Mouse (Mus musculus) liver, adult (tissue): ENCODE measurements around the gene Foxo4.

Experiments
- GATA4 ChIP-seq: IDR thresholded peaks from 2 replicates; pipeline ENCODE4 v1.6.1; 2014; ENCODE audit warnings: mild to moderate bottlenecking, low read length; ENCODE audit not compliant: insufficient replicate concordance

The Foxo4 gene

GRCm38 (mm10) chrX:101253952-101254729 is at the start of gene Foxo4:
Gene Foxo4, plus strand, starts transcription at chrX:101254528.
- peak; percentile 73; the same call in 1 of the 2 replicates for TF ChIP-seq GATA4

DNA sequence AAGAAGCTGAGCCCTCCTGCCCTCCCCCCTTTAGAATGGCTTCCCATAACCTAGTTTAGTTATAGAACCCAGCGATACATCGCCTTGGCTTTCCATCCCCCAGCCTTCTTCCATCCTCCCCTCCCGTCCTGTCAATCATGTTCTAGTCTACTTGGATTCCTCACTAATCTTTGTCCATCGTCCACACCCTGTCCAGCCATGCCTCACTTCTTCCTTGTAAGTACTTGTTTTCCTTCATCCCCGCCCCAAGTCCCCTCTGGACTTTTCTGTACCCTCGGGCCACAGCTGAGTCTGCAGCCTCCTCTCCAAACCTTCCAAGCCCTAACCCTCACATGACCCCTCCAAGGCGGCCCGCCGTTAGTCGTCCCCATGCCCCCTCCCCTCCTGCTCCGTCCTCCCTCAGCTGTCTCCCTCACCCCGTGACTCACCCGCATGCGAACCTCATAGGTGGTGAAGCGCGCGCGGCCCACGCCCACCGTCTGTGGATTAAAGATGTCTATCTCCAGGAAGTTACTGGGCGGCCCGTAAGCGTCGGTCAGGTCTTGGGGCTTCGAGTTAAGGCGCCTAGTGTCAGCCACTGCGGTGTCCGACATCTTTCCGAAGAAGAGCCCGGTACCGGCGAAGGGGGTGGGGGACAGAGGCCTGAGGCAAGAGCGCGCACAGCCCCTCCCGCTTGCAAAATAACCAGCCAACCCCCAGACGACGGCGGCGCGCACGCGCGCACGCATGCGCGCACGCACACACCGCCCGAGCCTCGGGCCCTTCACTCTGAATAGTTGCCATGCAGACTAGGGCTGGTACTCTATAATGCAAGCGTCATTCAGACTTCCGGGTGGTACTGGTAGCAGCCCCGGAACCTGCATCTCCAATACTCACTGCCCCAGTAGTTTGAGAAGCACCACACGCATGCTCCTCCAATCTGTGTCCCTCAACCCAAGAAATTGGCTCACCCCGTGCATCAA is 32.2 kb upstream of the Foxo4 start, which contains the start of gene Snx12:
TSS of gene Snx12 (minus strand) at position 730 of the 962 bp plus-strand sequence.
- peak; percentile 28; the same call in 1 of the 2 replicates for TF ChIP-seq GATA4

DNA sequence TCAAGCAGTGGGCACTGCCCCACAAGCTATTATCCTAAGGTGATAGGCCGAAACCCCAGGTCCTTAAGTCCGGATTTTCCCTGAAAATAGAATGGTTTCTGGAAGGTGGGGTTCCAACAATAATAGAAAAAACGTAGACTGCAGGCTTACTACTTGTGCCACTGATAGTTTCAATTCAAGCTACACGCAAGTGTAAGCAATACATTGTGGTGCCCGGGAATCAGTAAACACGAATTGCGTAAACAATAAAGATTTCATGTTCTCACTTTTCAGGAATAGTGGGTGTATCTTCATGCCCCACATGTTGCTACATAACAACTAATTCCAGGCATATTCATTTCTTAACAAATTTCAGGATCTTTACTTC is 31.5 kb upstream of the Foxo4 start:
- TF ChIP-seq GATA4, result no peak

- TF ChIP-seq GATA4, result no peak
Measured at GRCm38 (mm10) chrX:101245011-101245410, 9.3 kb upstream of the Foxo4 start.

GRCm38 (mm10) chrX:101254740-101255139 is 412 bp downstream of the Foxo4 start:
- no peak for TF ChIP-seq GATA4

- TF ChIP-seq GATA4, result no peak
Measured at GRCm38 (mm10) chrX:101256603-101257002, 2.3 kb downstream of the Foxo4 start.

GRCm38 (mm10) chrX:101260441-101261325 is 6.4 kb downstream of the Foxo4 start:
- no peak for TF ChIP-seq GATA4

DNA sequence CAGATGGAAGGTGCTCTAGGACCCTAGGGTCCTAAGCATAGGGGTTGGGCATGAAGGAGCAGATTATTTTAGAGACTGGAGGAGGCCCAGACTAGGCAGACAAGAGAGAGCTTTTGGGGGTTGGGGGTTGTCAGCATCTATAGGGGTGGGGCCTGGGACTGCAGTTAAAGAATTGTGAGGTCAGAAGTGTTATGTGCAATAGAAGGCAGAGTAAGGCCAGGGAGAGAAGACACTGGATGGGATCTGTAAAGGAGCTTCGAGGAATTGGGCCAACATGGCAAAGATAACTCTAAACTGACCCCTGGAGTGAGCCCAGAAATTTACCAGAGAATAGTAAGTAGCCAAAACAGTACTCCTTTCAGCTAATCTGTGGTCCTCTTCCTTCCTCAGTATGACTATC is 9.6 kb downstream of the Foxo4 start, which contains the start of gene Gm614:
TSS of gene Gm614 (minus strand) at position 101 of the 400 bp plus-strand sequence.
- no peak for TF ChIP-seq GATA4

DNA sequence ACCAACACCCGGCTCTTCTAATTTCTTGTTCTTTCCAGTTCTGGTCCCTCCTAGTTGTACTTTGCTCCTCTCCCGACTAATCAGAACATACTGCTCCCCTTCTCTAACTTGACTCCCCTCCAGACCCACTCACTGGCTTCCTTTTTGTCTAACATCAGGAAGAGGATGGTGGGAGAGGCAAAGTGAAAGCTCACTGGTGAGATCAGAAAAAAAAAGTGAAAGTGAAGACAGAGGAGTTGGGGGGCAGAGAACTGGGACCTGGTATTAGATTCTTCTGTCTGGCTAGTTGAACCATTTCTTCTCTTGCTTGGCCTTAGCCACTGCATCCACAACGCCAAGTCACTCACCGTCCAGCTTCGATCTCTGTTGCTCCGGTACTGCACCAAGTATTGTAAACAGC is 12.3 kb downstream of the Foxo4 start:
- no peak for TF ChIP-seq GATA4

GRCm38 (mm10) chrX:101268025-101268754 is 13.9 kb downstream of the Foxo4 start, which contains the start of gene Il2rg:
Gene Il2rg, minus strand, starts transcription at chrX:101268255.
- no peak for TF ChIP-seq GATA4

GRCm38 (mm10) chrX:101268755-101269124 is 14.4 kb downstream of the Foxo4 start, which contains the start of gene Gm20489:
Gene Gm20489, minus strand, starts transcription at chrX:101269023.
- no peak for TF ChIP-seq GATA4

DNA sequence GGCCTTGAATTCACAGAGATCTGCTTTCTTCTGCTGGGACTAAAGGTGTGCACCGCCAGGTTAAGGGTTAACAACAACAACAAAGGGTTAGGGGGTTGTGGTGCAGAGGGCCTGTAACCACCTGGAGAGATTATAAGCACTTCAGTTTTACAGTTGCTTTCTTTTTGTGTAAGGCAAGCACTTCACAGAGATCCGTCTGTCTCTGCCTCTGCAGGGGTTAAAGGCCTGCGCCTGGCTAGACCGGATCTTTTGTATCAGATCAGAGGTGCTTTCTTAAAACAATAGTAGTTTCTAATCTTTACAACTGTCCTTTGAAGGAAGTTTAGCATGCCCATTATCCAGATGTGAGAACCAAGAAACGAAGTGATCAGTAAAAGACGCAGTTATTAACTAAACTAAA is 19.1 kb downstream of the Foxo4 start:
- no peak for TF ChIP-seq GATA4

DNA sequence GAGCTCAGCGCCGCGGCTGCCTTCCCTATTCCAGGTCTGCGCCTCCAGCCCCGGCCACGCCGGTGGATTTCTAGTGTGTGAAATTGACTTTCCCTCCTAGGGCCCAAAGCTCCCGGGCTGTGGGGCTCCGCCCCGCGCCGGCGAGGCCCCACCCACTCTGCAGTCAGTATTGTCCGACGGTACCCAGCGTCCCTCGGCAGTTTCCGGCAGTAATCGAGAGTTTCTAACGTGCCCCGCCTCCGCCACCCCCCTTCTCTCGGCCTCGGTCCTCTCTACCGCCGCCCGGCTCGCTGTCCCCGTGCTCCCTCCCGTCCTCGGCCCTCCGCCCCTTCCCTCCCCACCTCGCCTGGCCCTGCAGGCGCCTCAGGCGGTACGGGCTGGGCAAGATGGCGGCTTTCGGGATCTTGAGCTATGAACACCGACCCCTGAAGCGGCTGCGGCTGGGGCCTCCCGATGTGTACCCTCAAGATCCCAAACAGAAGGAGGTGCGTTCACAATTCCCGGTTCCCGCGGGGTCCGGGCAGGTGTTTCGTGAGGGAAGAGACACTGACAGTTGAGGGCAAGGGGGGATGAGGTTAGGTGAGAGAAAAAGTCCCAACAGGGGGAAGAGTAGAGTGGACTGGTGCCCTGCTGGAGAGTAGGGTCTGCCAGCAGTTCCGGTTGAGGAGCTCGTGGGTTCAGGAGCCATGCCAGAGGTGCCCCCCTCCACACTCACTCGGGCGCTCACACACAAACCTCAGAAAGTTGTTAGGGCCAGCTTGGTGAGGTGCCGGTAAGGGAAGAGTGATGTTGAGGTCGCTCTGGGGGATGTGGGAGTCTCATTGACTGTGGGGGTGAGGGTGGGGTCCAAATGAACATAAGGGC is 19.8 kb downstream of the Foxo4 start, which contains the start of gene Med12:
TSS of gene Med12 (plus strand) at position 156 of the 864 bp plus-strand sequence.
- peak; percentile 45; the same call in 1 of the 2 replicates for TF ChIP-seq GATA4
